ENCODE assay signal across 9 mouse cellular contexts in genomic region chr5:110544691-110545069, GRCm38 (mm10). TPM values are rescaled to one million over a fixed set of nuclear protein-coding genes. Genes with fewer than 3 reads are reported as not detected.
DNase-seq lines count a peak whose midpoint lies in the region; ATAC-seq and TF ChIP-seq lines count a peak whose summit lies in the region.
"Had no signal": no experiment of that assay in that cellular context is flagged by ENCODE, and none has a peak within 500 bp of the region (broad histone marks: within the 10 kb centered on the region; RNA-seq: fewer than 3 reads in every experiment).

No protein-coding gene starts in this region.

- no peak overlapping the region for H3K27ac ChIP-seq in heart, adult 2 months
- 0 out of 2 replicates have a peak overlapping the region, but pooled peaks have one; percentile 55 for H3K27ac ChIP-seq in forebrain, embryonic 15.5 days (replicated peaks)
- H3K27ac ChIP-seq in liver, embryonic 14.5 days = no peak overlapping the region

- ATAC-seq in forebrain, embryonic 15.5 days (replicated peaks) = peak; percentile 40
- ATAC-seq in liver, embryonic 14.5 days (ENCODE audit: insufficient read depth) = no peak

- H3K9me3 ChIP-seq in forebrain, embryonic 15.5 days = no peaks in the 10 kb centered on the region
- no peaks in the 10 kb centered on the region for H3K9me3 ChIP-seq in liver, embryonic 14.5 days (ENCODE audit: control insufficient read depth, low read length)

- TF ChIP-seq CTCF in heart, adult 2 months (IDR thresholded peaks at IDR 0.05) = no peak
- 0 out of 2 replicates have a peak, but pooled peaks have one; percentile 23 for TF ChIP-seq CTCF in liver, embryonic 14.5 days (IDR thresholded peaks at IDR 0.05; ENCODE audit: low read depth)

- H3K9ac ChIP-seq in heart, adult 2 months (ENCODE audit: low read depth, low read length) = no peak overlapping the region
- H3K9ac ChIP-seq in forebrain, embryonic 15.5 days (replicated peaks) = peak overlapping the region; percentile 61
- H3K9ac ChIP-seq in liver, embryonic 14.5 days (replicated peaks) = no peak overlapping the region

- peaks cover 7% of the 10 kb centered on the region for H3K27me3 ChIP-seq in heart, adult 2 months (ENCODE audit: control insufficient read depth, insufficient read depth, low read length)
- peaks cover 44% of the 10 kb centered on the region for H3K27me3 ChIP-seq in forebrain, embryonic 15.5 days
- H3K27me3 ChIP-seq in liver, embryonic 14.5 days (ENCODE audit: control insufficient read depth, insufficient read depth, low read length) = peaks cover 35% of the 10 kb centered on the region

- no peaks in the 10 kb centered on the region for H3K4me1 ChIP-seq in heart, adult 2 months (ENCODE audit: control insufficient read depth, insufficient read depth, low read length)
- peaks cover 13% of the 10 kb centered on the region; the same call in 1 of the 2 replicates for H3K4me1 ChIP-seq in forebrain, embryonic 15.5 days
- H3K4me1 ChIP-seq in liver, embryonic 14.5 days (replicated peaks; ENCODE audit: control insufficient read depth in 2 of 2, insufficient read depth in 2 of 2, low read length in 1 of 2) = no peaks in the 10 kb centered on the region

- intact Hi-C loops in heart, adult 2 months (cut with DNase I) = no loop called here

- WGBS in heart, adult 2 months = 3% methylated on average over 24 of the region's 24 CpGs
- WGBS in forebrain, embryonic 15.5 days = 2% methylated on average over 24 of the region's 24 CpGs
- 3% methylated on average over 24 of the region's 24 CpGs for WGBS in liver, embryonic 14.5 days (ENCODE audit: insufficient replicate concordance)

- no peak for TF ChIP-seq POLR2A in heart, adult 2 months (IDR thresholded peaks at IDR 0.05; ENCODE audit: insufficient read depth, low read depth, low read length)

- TF ChIP-seq EP300 in heart, adult 2 months (IDR thresholded peaks at IDR 0.05; ENCODE audit: insufficient read depth, low read depth, low read length) = no peak
- TF ChIP-seq EP300 in liver, embryonic 14.5 days (IDR thresholded peaks at IDR 0.05; ENCODE audit: low read depth) = no peak

- H3K36me3 ChIP-seq in heart, adult 2 months (ENCODE audit: control insufficient read depth, insufficient read depth, low read length) = no peaks in the 10 kb centered on the region
- H3K36me3 ChIP-seq in forebrain, embryonic 15.5 days = no peaks in the 10 kb centered on the region
- H3K36me3 ChIP-seq in liver, embryonic 14.5 days (replicated peaks; ENCODE audit: control insufficient read depth, insufficient read depth, low read depth) = no peaks in the 10 kb centered on the region

- H3K4me3 ChIP-seq in heart, adult 2 months = no peak overlapping the region
- H3K4me3 ChIP-seq in forebrain, embryonic 15.5 days = peak overlapping the region; percentile 57
- no peak overlapping the region for H3K4me3 ChIP-seq in liver, embryonic 14.5 days (ENCODE audit: insufficient read depth in 1 of 2, low read depth in 2 of 2, low read length in 2 of 2)

- peak overlapping the region; percentile 77 for H3K4me2 ChIP-seq in forebrain, embryonic 15.5 days (replicated peaks)
- no peak overlapping the region for H3K4me2 ChIP-seq in liver, embryonic 14.5 days (ENCODE audit: low read depth)

- peak; percentile 69 for DNase-seq in heart, adult 11 months
- DNase-seq in heart, adult 2 months = no peak
- peak; percentile 13 for DNase-seq in WW6 (ENCODE audit: low read depth, low spot score)
- no peak for DNase-seq in liver, embryonic 14.5 days (ENCODE audit: low read depth in 3 of 3, low spot score in 3 of 3)
- DNase-seq in gastrocnemius, postnatal 25 days = no peak
- no peak for DNase-seq in embryo, embryonic 10.5 days (ENCODE audit: low spot score)
- no peak for DNase-seq in right cerebral cortex, postnatal 36 days (ENCODE audit: low spot score in 2 of 2)
- DNase-seq: B cell, adult 2 months had no signal

- H3K79me2 ChIP-seq in heart, adult 2 months (replicated peaks; ENCODE audit: control insufficient read depth, insufficient read depth, low read length) = no peaks in the 10 kb centered on the region

RNA-seq across cellular contexts. Expression of gene Galnt9, which starts 0.5 kb away (rescaled TPM):
- total RNA-seq in heart, adult 2 months (2021) = not detected
- 0.20 TPM in 1 of 2 replicates, not detected in the other for polyA plus RNA-seq in heart, adult 2 months (2012; rRNA removed)
- polyA plus RNA-seq in forebrain, embryonic 15.5 days (2015; fragmentation: Nextera tagmentation; extraction: Ambion mirVana) = 12.8 and 14.2 TPM in 2 replicates
- 0.02 and 0.03 TPM in 2 replicates for polyA plus RNA-seq in liver, embryonic 14.5 days (2012; rRNA removed)
- not detected in 2 replicates for polyA plus RNA-seq in liver, embryonic 14.5 days (2014; fragmentation: Nextera tagmentation; extraction: Ambion mirVana)
- total RNA-seq in gastrocnemius, postnatal 25 days (2021) = not detected

Comparison
In these comparisons a context has a peak if more than half of its experiments do, and no peak if none do; other contexts are left out.
1. DNase-seq: peak in heart, adult 11 months (single experiment) and WW6 (single experiment); none in heart, adult 2 months (0 of 2), liver, embryonic 14.5 days (0 of 3), gastrocnemius, postnatal 25 days (single experiment), embryo, embryonic 10.5 days (single experiment) and right cerebral cortex, postnatal 36 days (0 of 2).
2. RNA of gene Galnt9, which starts 0.5 kb away (polyA plus RNA-seq): 12.8 to 14.2 TPM in forebrain, embryonic 15.5 days; 0.20 TPM in heart, adult 2 months and 0.02 to 0.03 TPM in liver, embryonic 14.5 days; every median in the first group is over 10 times any median in the second.